Mouse (Mus musculus): Measurements from ENCODE around the gene Ift172. TPM values are rescaled to one million over a fixed set of nuclear protein-coding genes. Genes with fewer than 3 reads are reported as not detected.

The Ift172 gene
- polyA plus RNA-seq, 1 experiment, result 33.1 TPM

DNA sequence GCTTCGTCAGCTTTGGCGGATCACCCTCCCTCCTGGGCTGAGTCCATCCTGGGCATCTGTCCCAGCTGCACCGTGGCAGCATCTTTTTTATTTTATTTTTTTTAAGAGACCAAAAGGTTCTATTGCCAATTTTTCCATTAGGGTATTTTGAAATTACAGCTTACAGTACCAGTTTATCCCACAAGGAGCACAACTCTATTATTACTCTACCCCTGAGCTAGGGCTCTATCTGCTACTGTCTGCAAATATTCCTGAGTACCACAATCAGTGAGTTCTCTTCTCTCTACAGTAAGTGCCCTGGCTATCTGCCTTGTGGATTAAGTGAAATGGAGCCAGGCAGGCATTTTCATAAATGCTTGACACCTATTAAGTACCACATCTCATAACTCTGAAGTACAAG is 2.3 kb downstream of the Ift172 start:
- no peak for TF ChIP-seq GATA1 (IDR thresholded peaks at IDR 0.05; ENCODE audit: low read length)

GRCm38 (mm10) chr5:31288225-31288624 is 2.7 kb downstream of the Ift172 start:
- TF ChIP-seq GATA1 (IDR thresholded peaks at IDR 0.05; ENCODE audit: low read length), result no peak

- TF ChIP-seq GATA1 (IDR thresholded peaks at IDR 0.05; ENCODE audit: low read length), result no peak
Observed at GRCm38 (mm10) chr5:31279245-31279988, 11.5 kb downstream of the Ift172 start.

DNA sequence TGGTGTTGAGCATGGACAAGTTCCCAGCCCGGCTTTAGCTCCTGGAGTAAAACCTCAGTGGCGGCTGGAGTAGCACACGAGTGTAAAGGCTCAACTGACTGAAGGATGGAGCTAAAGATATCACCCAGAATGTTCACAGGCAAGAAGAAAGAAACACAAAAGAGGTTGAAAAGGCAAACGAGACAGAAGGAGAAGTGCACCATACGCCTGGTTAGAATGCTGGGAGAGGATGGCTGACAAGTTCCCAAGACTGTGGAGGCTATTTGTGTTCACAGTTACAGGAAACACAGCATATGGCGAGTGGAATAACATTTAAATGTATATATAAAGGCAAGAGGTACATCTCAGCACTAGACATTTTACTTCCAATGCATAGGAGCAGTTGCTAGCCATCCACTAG is 17.9 kb downstream of the Ift172 start:
- no peak for TF ChIP-seq GATA1 (IDR thresholded peaks at IDR 0.05; ENCODE audit: low read length)

GRCm38 (mm10) chr5:31267686-31268085 is 23.2 kb downstream of the Ift172 start:
- TF ChIP-seq GATA1 (IDR thresholded peaks at IDR 0.05; ENCODE audit: low read length), result no peak

- no peak for TF ChIP-seq GATA1 (IDR thresholded peaks at IDR 0.05; ENCODE audit: low read length)
Observed at GRCm38 (mm10) chr5:31266101-31266500, 24.8 kb downstream of the Ift172 start.

GRCm38 (mm10) chr5:31257616-31258015 is 33.3 kb downstream of the Ift172 start:
- no peak for TF ChIP-seq GATA1 (IDR thresholded peaks at IDR 0.05; ENCODE audit: low read length)

GRCm38 (mm10) chr5:31255971-31256370 is 34.9 kb downstream of the Ift172 start:
- TF ChIP-seq GATA1 (IDR thresholded peaks at IDR 0.05; ENCODE audit: low read length), result no peak

- TF ChIP-seq GATA1 (IDR thresholded peaks at IDR 0.05; ENCODE audit: low read length), result no peak
Observed at GRCm38 (mm10) chr5:31255381-31255780, 35.5 kb downstream of the Ift172 start.

DNA sequence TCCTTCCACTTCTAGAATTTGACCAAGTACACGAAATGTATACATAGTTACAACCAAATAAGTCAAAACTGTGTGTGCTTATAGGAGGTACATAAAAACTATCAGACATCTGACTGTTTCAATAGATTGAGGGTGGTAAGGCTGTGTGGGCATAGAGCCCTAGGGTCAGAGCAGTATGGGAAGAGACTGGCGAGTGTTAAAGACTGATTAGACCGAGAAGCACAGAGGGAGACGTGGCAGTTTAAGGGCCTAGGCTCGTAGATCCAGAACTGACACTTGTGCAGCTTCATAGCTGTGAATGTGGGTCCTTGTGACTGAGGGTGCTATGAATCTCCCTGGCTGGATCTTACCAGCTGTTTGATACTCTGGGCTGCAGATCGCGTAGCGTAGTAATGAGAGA is 36.0 kb downstream of the Ift172 start:
- no peak for TF ChIP-seq GATA1 (IDR thresholded peaks at IDR 0.05; ENCODE audit: low read length)

DNA sequence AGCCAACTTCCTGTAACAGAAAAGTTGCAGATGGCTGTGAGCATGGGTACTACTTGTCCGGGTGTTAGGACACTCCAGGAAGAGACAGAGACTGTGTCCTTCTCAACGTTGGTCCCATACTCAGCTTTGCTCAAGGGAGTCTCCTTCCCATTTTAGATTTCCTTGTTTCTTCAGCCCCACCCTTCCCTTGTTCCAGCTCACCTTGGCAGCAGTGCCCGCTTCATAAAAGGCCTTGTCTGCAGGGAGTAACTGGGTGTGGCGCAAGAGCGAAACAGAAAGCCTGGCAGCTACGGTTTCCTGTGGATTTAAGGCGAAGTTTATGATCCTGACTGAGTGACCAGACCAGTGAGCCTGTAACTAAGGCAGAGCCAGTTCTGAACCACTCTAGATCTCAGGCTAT is 36.5 kb downstream of the Ift172 start:
- no peak for TF ChIP-seq GATA1 (IDR thresholded peaks at IDR 0.05; ENCODE audit: low read length)

- no peak for TF ChIP-seq GATA1 (IDR thresholded peaks at IDR 0.05; ENCODE audit: low read length)
Observed at GRCm38 (mm10) chr5:31253806-31254205, 37.1 kb downstream of the Ift172 start.

- TF ChIP-seq GATA1 (IDR thresholded peaks at IDR 0.05; ENCODE audit: low read length), result no peak
Observed at GRCm38 (mm10) chr5:31252795-31253545, 37.9 kb downstream of the Ift172 start.

DNA sequence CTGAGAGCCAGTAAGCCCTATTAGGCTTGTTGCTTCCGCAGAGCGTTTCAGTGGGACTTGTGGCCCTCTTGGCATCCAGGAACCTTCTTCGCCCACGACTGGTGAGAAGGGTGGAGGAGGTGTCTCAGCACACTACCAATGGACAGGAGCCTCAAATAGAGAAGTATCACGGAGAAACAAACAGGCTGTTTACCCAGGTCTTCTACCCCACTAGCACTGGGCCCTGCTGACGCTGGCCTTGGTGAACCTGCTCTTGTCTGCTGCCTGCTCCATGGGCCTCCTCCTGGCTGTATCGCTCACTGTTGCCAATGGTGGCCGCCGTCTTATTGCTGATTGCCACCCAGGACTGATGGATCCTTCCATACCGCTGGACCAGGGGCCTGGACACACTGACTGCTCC is 38.8 kb downstream of the Ift172 start:
- no peak for TF ChIP-seq GATA1 (IDR thresholded peaks at IDR 0.05; ENCODE audit: low read length)

DNA sequence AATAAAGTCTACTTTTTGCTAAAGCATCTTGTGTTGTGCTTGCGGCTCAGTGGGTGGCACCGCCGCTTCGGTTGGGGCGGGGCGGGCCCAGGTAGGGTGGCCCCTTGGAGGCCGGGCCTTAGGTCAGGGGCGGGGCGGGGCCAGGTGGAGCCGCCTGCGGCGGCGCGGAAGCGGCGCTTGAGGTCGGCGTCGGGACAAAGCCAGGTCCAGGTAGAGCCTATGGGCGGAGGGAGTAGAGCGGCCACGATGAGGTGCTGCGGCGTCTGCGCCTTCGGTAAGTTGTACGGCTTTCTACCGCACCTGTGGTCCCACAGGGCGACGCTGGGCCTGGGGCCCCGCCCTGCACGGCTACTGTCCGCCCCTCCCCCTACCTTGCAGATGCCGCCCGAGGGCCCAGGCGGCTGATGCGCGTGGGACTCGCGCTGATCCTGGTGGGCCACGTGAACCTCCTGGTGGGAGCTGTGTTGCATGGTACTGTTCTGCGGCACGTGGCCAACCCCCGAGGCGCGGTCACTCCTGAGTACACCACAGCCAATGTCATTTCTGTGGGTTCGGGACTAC is 39.3 kb downstream of the Ift172 start, which contains the start of gene Krtcap3:
TSS of gene Krtcap3 (plus strand) at position 151 of the 561 bp plus-strand sequence.
- TF ChIP-seq GATA1 (IDR thresholded peaks at IDR 0.05; ENCODE audit: low read length), result no peak

GRCm38 (mm10) chr5:31250716-31251115 is 40.2 kb downstream of the Ift172 start:
- no peak for TF ChIP-seq GATA1 (IDR thresholded peaks at IDR 0.05; ENCODE audit: low read length)
